Mouse (Mus musculus): Measurements from ENCODE around the gene Carhsp1.

The Carhsp1 gene

DNA sequence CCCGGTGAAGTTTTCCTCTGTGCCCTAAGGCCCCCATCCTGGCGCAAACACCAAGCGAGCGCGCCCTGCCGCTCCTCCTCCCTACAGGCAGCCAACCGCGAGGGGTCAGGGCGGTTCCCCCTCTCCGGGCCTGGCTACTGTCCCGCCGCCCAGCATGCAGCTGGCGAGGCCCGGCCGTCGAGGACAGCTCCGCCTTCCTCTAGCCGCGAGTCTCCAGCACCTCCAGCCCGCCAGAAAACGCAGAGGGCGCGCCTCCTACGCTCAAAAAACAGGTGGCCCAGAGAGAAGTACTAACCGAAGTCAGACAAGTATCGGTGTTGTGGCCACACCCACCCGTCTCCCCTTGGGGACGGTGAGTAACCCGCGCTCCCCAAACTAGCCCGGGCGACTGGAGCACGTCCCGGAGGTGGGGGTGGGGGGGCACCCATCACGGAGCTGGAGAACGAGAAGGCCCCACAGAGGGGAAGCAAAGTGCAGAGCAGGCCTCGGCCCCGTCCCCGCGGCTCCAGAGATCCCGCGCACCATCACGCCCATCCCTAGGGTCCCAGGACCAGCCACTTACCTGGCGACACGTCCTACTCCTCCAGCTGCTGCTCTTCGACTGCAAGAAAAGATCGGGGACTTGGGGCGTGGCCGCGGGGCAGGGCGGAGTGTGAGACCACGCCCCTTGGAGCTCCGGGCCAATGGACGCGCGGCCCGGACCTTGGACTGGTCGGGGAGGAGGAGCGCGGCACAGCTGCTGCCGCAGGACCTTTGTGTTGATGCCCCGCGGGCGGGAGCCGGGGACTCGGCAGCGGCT is at the start of gene Carhsp1:
Gene Carhsp1, minus strand, starts transcription at position 605 of the 799 bp plus-strand sequence.
- DNase-seq = peak; percentile 60 to 75

DNA sequence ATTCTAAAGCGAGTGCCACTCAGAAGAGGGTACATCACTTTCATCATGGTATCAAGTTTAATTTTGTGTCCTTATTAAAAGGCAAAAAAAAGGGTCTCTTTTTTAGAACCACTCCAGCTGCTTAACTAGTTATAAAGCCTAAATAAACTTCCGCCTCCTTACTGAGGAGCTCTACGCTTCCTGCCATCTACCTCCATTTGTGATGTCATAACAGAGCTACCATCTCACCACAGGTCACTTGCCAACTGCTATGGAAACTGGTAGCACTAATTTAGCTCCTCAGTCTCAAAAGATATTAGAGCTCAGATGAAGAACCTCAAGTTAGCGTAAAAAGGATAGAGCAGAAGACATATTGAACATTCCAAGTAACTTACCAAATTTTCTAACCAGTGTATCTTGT is 48.5 kb upstream of the Carhsp1 start:
- DNase-seq = no peak

DNA sequence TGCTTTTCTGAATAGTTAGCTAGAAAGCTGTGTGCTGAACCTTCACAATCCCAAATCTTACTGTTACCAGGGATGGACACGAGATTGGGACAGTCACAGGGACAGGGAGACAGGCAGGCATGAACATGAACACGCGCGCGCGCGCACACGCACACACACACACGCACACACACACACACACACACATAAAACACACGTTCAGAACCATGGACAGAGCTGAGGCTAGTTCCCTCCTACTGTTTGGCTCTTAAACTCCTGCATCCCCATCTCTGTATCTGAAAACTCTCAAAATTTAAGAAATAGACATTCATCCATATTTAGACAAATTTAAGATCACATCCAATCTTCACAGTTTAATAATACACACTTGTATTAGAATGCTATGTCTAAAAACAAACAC is 45.8 kb upstream of the Carhsp1 start:
- DNase-seq = no peak

DNA sequence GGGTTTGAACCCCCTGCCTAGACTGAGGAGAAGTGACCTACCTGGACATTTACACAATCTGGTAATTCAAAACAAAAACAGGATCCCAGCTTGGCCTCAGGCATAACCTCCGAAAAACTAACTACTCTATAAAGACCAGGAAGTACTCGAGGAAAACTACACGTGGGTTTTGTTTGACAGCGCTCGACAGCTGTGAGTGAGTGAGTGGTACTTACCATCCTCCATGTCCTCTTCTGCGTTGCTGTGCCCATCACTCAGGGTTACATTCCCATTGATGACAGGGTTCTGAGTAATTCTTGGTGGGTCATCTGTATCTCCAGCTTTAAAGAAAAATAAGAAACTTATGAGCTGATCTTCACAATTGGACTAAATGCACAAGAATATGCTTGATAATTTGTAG is 44.3 kb upstream of the Carhsp1 start:
- DNase-seq = no peak

GRCm38 (mm10) chr16:8715513-8716080 is 43.6 kb upstream of the Carhsp1 start:
- no peak for DNase-seq

DNA sequence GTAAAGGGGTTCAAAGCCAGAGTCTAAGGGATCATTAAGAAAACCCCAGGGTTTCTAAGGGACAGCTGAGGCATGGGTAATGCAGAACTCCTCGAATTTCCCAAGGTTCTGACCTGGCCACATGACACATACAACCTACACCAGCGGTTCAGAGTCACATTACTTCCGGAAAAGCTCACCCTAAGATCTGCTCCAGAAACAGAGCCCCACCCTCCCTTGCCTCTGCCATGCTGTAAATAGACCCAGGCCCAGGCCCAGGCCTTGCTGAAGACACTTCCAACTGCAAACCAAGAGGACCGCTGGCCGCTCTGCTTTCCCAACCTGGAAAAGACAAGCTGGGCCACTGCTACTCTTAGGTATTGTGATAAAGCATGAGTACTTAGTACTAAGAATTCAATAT is 42.9 kb upstream of the Carhsp1 start:
- no peak for DNase-seq

GRCm38 (mm10) chr16:8711998-8712397 is 40.0 kb upstream of the Carhsp1 start:
- DNase-seq = no peak

- DNase-seq = no peak
Observed at GRCm38 (mm10) chr16:8700586-8700985, 28.6 kb upstream of the Carhsp1 start.

DNA sequence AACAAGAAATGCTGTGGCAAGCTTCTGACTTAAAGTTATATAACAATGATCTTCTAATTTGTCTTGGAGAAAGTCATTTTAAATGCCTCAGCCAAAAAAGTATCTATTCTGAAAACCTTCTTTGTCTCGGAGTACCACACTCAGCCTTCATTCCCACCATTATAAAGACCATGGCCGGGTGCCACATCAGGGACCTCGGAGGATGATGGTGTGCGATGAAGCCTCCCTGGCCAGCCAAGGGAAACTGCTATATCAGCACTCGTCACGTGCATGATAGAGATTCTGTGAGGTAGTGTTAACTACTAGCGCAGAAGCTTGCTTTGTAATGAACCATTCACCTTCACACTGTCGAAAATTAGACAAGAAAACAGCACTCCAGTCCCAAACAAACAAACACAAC is 27.6 kb upstream of the Carhsp1 start:
- DNase-seq = no peak

DNA sequence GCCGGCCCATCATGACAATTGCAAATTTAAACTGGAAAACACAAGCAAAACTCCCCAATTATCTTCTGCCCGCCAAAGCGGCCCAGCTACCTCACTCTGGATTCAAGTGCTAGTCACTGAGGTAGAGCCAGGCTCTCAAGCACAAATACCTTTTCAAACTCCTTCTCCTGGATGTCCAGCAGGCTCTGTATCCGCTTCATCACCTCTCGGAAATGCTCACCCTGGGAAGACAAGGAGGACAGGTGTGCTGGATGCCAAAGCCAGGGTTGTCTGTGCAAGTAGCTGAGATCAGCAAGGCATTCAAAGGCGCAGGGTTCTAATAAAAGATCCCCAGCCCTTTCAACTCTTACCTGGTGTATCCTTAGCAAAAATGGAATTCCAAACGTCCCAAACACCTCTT is 19.3 kb upstream of the Carhsp1 start:
- DNase-seq = peak; percentile 40 to 43

GRCm38 (mm10) chr16:8689979-8690656 is 18.2 kb upstream of the Carhsp1 start:
- DNase-seq = peak; percentile 91 to 92

DNA sequence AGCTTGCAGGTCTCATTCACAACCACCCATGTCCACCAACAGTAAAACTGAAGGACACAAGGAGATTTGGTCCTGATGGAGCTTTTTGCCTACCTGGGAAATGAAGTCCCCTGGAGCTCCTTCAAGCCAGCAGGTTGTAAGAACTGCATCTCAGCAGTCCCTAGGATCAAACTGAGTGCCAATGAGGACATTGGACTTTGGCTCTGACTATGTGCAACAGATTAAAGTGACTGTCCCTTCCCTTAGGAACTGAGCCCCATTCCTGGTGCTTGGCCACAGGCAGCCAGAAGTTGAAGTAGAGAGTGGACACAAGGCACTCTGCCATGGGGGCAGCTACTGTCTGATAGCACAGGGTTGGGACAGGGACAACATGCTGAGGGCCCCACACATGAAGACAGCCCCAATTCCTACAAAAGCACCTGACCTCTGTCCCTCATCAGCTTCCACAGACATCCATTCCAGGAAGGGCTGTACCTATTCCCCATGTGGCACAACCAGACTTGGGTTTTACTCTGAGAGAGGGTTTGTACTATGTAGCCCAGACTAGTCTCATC is 15.7 kb upstream of the Carhsp1 start:
- DNase-seq = no peak

DNA sequence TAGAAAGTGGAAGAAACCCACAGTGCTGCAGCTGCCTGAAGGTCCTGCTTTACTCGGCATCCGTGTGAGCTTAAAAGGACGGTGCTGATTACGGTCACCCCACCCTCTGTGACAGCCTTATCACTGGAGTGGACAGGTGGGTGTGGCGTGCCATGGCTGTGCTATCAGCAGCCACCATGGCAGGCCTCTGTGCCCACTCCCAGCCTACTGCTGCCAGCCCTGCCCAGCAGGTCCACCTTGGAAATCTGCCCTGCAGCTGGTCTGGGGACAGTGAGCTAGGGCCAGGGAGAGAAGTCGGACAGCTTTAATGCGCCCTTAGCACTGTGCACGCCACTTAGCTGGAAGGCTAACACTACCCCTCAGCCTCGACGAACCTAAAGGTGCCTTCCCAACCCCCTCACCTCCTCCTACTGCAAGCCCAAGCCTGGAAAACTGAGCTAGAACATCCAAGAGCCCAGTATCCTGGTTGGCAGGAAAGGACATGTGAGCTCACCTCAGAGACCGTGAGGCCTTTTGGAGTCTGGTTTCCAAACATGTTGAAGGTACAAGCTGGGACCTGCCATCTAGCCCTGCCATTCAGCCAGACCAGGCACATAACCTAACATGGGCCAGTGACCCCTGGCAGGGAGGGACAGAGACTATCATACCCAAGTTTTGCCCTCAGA is 15.0 kb upstream of the Carhsp1 start:
- DNase-seq = no peak

GRCm38 (mm10) chr16:8686121-8686870 is 14.3 kb upstream of the Carhsp1 start:
- peak; percentile 74 to 81 for DNase-seq

- peak; percentile 70 to 80 for DNase-seq
Observed at GRCm38 (mm10) chr16:8685087-8685486, 13.1 kb upstream of the Carhsp1 start.

GRCm38 (mm10) chr16:8680470-8680869 is 8.5 kb upstream of the Carhsp1 start, which contains the start of gene Gm5767:
TSS of gene Gm5767 (plus strand) at chr16:8680770.
- no peak for DNase-seq

- no peak for DNase-seq
Observed at GRCm38 (mm10) chr16:8679780-8680179, 7.8 kb upstream of the Carhsp1 start.

GRCm38 (mm10) chr16:8678676-8679075 is 6.7 kb upstream of the Carhsp1 start:
- no peak for DNase-seq

DNA sequence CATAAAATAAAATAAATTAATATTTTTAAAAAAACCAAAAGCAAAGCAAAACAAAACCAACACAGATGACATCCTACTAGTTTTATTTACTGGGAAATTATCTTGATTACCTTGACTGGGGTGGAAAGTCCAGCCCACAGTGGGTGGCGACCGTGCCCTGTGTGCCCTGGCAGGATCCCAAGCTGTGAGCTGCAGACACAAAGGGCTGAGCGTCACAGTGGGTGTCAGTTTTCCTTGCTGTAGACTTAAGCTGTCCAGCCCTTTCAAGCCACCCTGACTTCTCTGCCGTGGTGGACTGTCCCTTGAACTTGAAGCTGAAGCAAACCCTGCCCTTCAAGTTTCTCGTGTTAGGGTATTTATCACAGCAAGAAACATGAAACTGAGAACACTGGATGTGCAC is 6.1 kb upstream of the Carhsp1 start:
- DNase-seq = no peak

DNA sequence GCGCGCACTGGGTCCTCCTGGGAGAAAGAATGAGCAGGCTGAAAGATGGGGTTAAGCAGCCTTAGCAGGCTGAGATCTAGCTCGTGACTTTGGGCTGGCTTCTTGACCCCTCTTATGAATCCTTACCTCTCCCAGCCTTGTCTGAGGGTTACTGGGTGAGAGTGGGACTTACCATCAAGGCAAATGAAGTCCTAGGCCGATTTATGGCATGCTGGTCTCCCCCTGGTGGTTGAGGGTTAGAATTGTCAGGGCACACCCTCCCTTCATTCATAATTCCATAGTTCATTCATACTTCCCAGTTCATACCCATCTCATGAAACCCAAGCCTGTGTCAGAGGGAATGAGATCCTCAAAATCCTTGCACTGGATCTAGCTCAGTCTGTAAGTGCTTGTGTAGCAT is 4.8 kb upstream of the Carhsp1 start:
- DNase-seq = peak; percentile 51 to 60

GRCm38 (mm10) chr16:8676228-8676627 is 4.3 kb upstream of the Carhsp1 start:
- DNase-seq = no peak

GRCm38 (mm10) chr16:8675559-8675958 is 3.6 kb upstream of the Carhsp1 start:
- no peak for DNase-seq

Measured in cerebellum, postnatal 36 days (tissue).